Mouse (Mus musculus): ENCODE measurements around the gene Tdrd9. TPM values are rescaled to one million over a fixed set of nuclear protein-coding genes. Genes with fewer than 3 reads are reported as not detected.

The Tdrd9 gene
- total RNA-seq, 2 experiments from 2014 or later = 0.36 to 0.59 TPM

DNA sequence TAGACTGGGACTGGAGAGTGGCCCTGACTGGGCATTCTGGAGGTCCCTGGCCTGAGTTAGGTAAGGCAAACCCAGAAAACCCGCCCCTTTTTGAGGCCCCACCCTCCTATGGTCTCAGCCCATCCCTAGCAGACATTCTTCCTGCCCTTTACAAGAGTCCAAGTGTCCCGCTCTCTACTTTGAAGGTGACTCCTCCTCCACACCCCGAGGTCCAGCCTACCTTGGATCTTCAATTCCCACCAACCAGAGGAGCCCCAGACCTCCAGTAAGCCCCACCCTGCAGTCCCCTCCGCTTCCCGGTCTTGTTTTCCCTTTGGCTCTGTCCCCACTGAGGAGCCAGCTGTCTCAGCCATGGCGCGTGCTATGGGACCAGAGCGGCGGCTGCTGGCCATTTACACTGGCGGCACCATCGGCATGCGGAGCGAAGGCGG is 135.2 kb downstream of the Tdrd9 start, which contains the start of gene Aspg:
Gene Aspg (plus strand): TSS at position 139 of the 431 bp plus-strand sequence.
- no peak for DNase-seq

DNA sequence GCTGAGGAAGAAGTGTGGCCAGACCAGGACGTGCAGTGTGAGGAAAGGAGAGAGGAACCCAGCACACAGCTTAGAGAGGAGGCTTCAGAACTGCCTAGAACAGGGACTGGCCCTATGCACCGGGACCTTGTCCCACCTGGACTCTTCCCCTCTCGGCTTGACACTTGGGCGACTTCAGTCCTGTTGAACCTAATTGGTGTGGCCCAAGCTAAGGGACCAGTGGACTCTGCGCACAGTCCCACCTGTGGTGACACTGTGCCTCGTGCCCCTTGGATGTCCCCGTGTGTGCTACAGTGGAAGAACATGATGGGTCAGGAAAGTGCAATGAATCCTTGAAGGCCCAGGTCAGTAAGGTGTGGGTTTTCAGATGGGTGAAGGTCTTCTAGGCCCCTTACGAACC is 136.3 kb downstream of the Tdrd9 start:
- no peak for DNase-seq

DNA sequence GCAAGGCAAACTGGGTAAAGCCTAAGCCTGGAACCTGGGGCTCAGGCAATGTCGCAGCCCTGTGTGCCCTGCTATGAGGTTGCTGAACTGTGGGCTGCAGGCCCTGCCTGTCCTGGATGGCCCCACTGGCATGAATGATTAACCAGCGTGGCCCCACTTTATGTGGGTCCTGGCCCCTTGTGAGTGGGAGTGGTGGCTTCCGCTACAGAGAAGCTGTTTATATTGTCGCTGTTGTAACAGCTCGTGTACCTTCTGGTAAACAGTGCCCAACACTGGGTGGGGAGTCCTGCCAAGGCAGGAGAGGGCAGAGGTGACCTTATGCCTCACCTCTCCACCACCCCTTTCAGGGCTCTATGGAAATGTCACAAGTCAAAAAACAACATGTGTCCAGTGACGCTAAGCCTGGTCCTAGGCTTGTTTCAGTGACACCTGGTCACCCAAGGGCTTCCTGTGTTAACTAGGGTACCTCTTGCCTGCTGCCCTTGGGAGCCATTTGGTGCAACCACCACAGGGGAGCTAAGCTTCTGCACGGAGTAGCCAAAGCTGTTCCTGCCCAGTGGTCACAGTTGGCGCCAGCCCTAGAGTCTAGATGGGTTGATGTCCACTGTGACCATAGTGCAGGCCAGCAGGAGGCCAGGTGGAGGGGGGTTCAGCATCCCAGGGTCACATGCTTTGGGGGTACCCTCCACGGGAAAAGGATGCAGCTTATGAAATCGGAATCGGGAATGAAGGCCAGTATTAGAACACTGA is 137.5 kb downstream of the Tdrd9 start:
- DNase-seq = no peak

DNA sequence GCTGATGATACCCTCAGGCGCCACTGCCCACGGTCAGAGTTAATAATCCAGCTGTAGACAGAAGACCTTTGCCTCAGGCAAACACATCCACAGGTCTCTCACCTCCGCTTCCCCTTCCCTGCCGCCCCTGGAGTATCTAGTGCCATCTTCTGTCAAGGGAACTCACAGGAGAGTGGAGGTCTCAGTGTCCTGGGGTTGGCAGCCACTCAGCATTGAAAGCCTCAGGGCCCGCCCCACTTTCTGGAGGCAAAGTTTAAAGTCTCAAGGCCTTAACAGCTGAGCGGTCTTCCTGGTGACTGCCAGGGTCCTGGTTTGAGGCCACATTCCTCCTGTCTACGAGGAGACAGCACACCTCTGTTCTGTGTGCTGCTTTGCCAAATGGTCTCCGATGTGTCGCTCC is 138.3 kb downstream of the Tdrd9 start:
- no peak for DNase-seq

DNA sequence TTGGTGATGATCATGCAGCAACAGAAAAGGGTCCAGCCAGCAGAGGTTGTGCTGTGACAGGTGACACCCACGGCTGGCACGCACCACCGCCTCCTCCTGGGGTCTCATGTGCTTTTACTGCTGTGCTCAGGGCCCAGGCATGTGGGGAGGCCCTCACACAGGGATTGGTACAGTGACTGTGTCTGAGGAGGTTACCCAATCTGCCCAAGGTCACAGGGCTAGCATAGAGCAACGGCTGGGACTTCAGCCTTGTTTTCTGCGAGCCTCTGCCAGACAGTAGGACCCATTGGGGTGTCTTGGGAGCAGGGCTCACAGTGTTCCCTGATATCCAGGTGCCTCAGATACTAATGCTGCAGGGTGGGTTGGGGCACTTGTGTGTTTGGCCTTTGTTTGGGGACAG is 140.0 kb downstream of the Tdrd9 start:
- no peak for DNase-seq

DNA sequence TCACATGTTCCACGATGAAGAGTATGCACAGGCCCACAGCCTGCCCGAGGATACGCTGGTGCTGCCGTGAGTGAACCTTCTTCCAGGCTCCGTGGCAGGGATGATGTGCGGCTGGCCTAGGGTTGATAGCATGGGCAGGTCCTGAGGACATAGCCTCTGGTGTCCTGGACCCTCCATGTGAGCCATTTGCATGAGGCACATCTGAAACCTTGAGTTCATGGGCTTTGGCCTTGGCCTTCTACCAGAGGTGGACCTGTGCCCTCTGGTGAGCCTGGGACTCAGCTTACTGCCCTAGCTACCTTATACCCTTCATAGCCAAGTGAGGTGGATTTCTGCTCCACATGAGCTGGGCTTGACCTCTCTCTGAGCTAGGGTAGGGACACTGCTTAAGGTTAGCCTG is 140.9 kb downstream of the Tdrd9 start:
- no peak for DNase-seq

DNA sequence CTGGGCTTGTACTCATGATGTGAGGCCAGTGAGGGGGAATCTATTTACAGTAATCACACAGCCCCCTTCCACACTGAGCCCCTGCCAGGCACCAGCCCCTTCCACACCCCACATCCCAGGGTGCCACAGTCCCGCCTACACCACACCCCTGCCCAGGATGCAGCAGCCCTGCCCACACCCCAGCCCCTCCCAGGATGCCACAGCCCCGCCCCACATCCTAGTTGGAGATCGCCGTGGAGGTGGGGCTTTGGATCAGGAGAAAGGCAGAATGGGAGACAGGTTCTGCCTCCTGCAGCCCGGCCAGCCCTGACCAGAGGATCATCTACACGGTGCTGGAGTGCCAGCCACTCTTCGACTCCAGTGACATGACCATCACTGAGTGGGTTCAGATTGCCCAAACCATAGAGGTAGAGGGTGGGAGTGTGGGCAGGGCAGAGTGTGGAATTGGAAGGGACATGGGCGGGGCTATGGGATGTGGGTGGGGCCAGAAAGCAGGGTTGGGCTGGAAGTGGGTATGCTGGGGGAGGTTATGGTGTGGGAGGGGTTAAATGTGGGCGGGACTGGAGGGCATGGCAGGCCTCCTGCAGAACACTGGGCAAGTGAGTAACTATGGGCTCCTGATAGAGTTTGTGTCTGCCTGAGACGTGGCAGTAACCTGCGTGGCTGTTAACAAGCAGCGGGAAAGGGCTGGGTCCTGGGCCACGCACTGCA is 141.5 kb downstream of the Tdrd9 start:
- DNase-seq = no peak

DNA sequence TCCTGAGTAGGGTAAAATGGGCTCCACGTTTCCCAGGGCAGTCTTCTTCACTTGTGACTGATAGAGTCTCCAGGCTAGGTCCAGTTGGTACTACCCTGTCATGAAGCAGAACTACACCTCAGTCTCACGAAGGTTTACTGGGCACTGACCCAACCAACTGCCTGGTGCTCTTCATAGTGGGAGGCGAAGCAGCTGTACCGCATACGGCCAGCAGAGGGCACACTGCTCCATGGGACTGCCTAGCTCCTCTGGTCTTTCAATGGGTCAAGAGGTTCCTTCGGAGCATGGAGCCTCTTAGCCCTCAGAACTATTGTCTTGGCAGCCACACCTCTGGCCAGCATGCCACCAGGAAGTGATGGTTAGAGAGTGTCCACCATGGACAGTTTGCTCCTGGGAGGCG is 142.4 kb downstream of the Tdrd9 start:
- DNase-seq = peak; percentile 90

DNA sequence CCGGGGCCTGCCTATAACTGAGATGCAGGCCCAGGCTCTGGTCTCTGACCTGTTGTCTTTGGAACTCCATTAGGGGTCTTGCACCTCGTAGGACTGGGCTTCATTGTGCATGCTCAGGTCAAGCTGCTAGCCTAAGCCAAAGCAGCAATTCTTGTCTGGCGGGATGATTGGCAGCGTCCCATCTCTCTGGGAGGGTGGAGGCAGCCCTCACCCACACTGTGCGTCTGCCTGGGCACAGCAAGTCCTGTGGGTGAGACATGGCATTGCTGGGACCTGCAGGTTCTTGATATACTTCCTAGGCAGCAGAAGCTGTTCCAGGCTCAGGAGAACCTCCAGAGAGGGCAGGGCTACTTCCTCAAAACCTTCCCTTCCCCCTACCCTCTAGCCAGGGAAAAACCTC is 145.6 kb downstream of the Tdrd9 start:
- DNase-seq = no peak

DNA sequence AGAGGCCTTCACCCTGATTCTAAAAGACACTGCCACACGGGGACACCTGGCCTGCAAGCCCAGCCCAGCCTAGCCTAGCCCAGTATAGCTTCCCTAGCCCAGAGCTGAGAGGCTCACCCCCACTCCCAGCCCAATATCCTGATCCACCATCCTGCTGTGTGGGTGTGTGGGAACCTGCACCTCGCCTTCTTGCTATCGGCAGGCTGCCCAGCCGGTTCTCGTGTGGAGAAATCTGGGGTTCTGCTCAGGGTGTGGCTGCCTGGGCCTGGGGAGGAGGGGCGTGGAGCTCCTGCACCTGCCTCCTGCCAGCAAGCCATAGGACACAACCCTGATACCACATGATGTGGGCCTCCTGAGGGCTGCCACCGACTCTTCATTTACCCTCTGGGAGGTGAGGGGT is 146.3 kb downstream of the Tdrd9 start:
- no peak for DNase-seq

Small RNA genes within 50 kb of the gene (microRNA-seq; reads per million reads assigned to microRNA genes)
- gene Mir3073a = 0 reads per million in 2 experiments
- 0 reads per million in 2 experiments for gene Mir3073b

Other genes with a start within 250 kb of the Tdrd9 start
- 10 to 100 TPM; 81.0 to 96.2 TPM for gene Klc1, start 212.7 kb upstream of the Tdrd9 start, total RNA-seq (2021)
- gene Xrcc3, start 157.7 kb upstream of the Tdrd9 start, total RNA-seq (2021) = 1 to 10 TPM; 1.6 to 2.0 TPM
- 10 to 100 TPM; 19.6 to 21.9 TPM for gene Zfyve21, start 157.4 kb upstream of the Tdrd9 start, total RNA-seq (2021)
- 10 to 100 TPM in 1 of 2 experiments, 1 to 10 TPM in 1; 9.5 to 13.4 TPM for gene Ppp1r13b, start 63.4 kb upstream of the Tdrd9 start, total RNA-seq (2021)
- 100 to 1,000 TPM; 846 to 916 TPM for gene Atp5mpl, start 4.6 kb upstream of the Tdrd9 start, total RNA-seq (2021)
- not detected for gene Rd3l, start 9.8 kb downstream of the Tdrd9 start, total RNA-seq (2021)
- gene Aspg, start 135.1 kb downstream of the Tdrd9 start, total RNA-seq (2021) = under 1 TPM in 1 of 2 experiments, not detected in 1; 0.38 TPM
- gene Kif26a, start 174.6 kb downstream of the Tdrd9 start, total RNA-seq (2021) = 10 to 100 TPM; 10.3 to 12.4 TPM